Mouse (Mus musculus): ENCODE data around the gene Pou4f2.

- TF ChIP-seq CTCF (IDR thresholded peaks at IDR 0.05; ENCODE audit: low read depth, low read length) (no peak), GATA1 (IDR thresholded peaks at IDR 0.05; ENCODE audit: borderline replicate concordance, low read length) (no peak), TAL1 (conservative IDR thresholded peaks at IDR 0.05; ENCODE audit: low read depth, low read length) (no peak), POLR2AphosphoS5 (IDR thresholded peaks at IDR 0.05; ENCODE audit: insufficient replicate concordance, low read depth, low read length) (no peak), GATA2 (IDR thresholded peaks at IDR 0.05; ENCODE audit: borderline replicate concordance, low read depth, low read length) (no peak)
Observed at GRCm38 (mm10) chr8:78467889-78468288, 31.4 kb upstream of the Pou4f2 start.
